Mouse (Mus musculus): ENCODE data around the gene Tmod4. TPM values are rescaled to one million over a fixed set of nuclear protein-coding genes. Genes with fewer than 3 reads are reported as not detected.
A peak's percentile ranks its signal among the peaks of the same experiment; 100 is the strongest.

Tmod4 gene
- total RNA-seq, 2 experiments from 2014 or later: 10.6 to 11.1 TPM

DNA sequence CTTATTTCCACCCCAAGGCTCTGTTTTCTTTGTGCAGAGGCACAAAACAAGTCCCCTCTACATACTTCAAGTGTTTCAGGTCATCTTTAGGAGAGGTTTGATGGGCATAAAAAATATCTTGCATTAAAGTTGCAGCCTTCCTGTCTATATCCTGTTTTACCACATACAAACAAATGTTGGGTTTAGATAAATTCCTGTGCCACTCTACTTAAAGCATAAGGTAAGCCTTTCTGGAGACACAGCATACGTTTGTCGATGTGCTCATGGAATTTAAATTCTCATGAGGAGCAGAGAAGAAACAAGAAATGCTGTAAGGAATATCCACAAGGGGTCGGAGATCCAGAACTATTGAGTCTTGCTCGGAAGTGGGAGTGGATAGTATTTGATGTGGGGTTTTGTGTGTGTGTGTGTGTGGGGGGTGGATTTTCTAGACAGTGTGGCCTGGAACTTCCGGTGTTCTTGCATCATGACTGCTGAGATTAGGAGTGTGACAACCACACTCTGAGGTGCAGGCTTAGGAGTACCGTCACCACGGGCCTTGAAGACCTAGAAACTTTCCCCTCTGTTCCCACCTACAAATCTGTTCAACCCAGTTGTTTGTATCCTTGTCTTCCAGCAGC lies 11.3 kb downstream of the Tmod4 start:
- no peak for DNase-seq
- intact Hi-C loops (cut with DNase I): no loop called here

DNA sequence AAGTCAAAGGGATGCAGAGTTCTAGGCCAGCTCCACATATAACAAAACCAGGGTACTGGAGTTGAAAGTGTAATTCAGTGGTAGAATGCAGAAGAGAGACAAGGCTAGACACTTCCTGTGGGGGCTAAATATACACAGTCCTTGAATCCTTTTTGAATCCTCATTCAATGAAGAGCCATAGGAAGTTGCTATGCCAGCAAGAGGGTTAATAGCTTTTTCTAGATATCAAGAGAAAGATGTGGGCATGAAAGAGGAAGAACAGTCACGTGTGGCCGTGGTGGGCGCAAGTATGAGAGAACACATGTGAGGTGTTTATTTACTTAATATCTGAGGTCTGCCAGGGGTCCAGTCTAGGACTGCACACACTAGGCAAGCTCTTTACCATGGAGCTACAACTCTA lies 12.1 kb downstream of the Tmod4 start:
- intact Hi-C loops (cut with DNase I): no loop called here
- DNase-seq: no peak

DNA sequence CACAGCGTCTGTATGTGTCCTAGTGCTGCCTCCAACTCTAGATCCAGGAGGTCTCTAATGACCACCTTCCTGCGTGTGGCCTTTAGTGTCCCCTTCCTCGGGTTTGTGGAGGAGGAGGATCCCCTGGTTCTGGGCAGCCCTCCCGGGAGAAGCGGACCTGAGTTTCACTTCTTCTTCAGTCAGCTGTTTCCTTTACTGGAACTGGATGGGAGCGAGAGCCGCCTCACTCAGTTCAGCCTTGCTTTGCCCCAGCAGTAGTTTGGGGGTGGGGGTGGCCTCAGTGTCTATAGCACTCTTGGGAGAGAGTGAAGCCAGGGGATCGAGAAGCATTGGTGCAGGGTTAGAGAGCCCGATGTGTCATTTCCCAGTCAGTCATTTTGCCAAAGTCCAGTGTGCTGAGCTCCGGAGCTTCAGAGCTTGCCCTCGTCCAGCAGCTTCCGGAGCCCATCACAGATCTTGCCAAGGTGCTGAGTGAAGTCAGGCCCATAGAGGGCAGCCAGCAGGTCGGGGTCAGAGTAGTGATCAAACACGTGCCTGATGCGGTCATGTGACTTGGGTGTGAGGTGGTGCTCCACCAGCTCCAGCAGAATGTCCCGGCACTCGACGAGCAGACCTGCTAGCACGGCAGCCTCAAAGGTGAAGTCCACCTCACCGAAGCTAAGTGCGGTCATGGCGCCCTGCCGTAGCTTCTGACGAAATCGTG lies 15.5 kb downstream of the Tmod4 start:
- no peak for DNase-seq
- intact Hi-C loops (cut with DNase I): loop anchor here (5.0 kb wide), 1 partner anchor 78 kb away; the partner anchor contains the start of gene Gabpb2

DNA sequence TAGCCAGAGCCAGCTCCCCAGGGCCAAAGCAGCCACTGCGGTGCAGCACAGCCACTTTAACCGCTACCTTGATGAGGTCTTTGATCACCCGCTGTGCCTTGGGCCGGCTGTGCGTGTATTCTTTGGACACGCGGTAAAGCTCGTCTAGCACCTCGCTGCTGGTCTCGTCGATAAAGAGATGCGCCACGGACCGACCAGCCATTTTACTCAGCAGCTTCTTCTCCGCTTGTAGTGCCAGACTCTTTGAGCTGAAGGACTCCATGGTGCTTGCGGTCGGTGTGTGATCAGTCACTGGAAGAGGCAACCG lies 16.0 kb downstream of the Tmod4 start:
- intact Hi-C loops (cut with DNase I): loop anchor here (5.0 kb wide), 1 partner anchor 77 kb away; the partner anchor contains the start of gene Gabpb2
- no peak for DNase-seq

DNA sequence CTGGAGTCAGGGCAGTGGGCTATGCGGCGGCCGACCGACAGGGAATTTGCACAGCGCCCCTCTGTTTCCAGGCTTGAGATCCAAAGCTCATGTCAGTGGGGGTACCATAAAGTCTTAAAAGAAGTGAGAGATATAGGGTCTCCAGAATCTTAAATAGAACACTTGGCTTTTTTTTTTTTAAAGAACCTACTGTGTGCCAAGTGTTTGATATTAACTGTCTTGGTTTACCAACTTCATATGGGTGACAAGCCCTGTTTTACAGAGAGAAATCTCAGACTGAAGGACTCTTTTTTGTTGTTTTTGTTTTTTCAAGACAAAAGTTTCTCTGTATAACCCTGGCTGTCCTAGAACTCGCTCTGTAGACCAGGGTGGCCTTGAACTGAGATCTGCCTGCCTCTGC lies 16.5 kb downstream of the Tmod4 start:
- DNase-seq: no peak
- intact Hi-C loops (cut with DNase I): loop anchor here (5.0 kb wide), 1 partner anchor 77 kb away; the partner anchor contains the start of gene Gabpb2

DNA sequence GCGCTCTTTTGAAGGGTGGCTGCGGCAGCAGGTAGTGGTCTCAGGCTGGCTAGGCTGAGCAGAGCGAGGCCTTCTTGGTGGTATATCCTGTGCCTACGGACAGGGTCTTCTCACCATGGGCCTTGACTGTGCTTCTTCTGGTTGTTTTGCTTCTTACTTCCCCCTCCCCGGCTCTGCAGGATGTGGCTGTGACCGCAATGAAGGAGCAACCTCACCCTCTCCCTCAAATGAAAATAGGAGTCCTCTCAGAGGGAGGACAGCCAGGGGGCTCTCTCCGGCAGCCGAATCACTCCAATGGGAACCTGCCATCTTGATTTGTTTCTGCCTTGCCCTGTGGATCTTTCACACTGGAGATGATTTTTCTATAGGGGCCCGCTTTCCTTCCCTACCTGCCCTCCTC lies 17.2 kb downstream of the Tmod4 start:
- intact Hi-C loops (cut with DNase I): loop anchor here (5.0 kb wide), 1 partner anchor 76 kb away; the partner anchor contains the start of gene Gabpb2
- DNase-seq: no peak

DNA sequence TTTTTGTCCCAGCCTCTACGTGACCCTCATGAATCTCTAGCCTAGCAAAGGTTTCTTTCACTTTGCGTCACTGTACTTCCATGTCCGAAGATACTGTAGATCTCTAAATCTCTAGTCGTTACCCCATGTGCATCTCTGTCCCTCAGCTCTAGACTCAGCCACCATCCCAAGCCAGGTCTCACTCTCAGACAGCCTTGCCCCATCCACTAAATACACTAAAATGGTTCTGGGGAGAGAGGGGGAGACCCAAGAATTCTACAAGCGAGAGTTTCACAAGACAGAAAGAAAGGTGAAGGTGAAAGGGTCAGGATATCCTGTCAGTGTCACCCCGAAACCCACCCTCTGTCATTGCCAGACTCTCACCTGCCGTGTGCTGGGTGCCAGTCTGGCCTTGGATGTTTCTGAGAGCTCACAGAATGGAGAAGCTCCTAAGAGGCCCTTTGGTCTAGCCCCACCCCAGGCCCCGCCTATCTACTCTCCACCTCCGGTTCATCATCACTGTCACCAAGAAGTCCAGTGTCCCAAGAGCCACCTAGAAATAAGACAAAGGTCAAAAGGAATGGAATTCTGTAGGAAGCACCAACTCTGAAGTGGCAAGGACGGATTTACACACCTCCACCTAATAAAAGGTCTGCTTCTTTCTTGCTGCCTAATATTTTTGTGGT lies 17.8 kb downstream of the Tmod4 start, which contains the start of gene Tnfaip8l2:
Gene Tnfaip8l2, minus strand, starts transcription at position 409 of the 665 bp plus-strand sequence.
- intact Hi-C loops (cut with DNase I): loop anchor here (1.0 to 5.0 kb wide), 2 partner anchors 75 to 120 kb away; partner anchors contain the start of gene Gabpb2
- DNase-seq: peak in 1 of 2 experiments; percentile 34

DNA sequence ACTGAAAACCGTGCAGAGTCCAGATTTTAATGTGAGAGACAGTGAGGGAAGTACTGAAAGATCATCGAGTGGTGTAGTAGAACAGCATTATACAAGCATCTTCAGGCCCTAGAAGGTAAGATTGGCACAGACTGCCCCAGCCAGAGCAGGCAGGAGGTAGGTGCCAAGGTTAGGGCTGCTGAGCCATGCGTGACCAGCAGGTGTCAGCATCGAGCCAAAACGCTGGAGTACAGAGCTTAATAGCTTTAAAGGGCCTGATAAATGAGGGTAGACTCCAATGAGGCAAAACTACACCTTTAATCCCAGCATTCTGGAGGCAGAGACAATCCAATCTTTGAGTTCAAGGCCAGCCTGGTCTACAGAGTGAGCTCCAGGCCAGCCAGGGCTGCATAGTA lies 18.3 kb downstream of the Tmod4 start:
- DNase-seq: peak; percentile 89 to 94
- intact Hi-C loops (cut with DNase I): loop anchor here (1.0 to 5.0 kb wide), 3 partner anchors 32 to 120 kb away; partner anchors contain the start of gene Gabpb2

DNA sequence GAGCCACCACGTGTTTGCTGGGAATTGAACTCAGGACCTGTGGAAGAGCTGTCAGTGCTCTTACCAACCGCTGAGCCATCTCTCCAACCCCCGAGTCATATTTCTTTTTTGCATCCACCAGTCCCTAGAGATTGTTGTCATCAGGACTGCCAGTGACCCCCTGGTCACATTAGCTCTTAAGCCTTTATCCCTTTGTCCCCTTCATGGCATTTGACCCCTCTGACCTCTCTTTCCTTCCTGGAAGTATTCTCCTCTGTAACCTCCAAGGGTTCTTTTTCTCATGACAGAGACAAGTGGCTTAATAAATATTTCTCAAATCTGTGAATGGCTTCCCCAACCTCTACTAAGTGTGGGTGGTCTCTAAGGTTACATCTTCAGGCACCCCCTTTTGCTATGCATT lies 23.6 kb downstream of the Tmod4 start:
- intact Hi-C loops (cut with DNase I): loop anchor here (1.0 kb wide), 1 partner anchor 10 kb away; no protein-coding TSS in a partner anchor
- no peak for DNase-seq

DNA sequence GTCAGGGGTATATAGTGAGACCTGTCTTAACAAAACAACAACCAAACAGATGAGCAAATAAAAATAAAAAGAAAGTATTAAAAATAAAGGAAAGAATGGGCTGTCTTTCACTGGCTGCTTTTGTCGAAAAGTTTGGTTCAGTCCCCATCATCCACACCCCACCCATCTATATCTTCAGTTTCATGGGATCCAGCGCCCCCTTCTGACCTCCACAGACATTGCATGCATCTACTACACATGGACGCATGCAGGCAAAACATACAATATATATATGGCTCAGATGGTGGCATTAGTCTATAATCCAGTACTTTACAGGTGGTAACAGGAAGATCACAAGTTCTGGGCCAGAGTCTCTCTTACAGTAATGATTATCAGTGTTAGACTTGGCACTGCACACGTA lies 29.6 kb downstream of the Tmod4 start:
- intact Hi-C loops (cut with DNase I): no loop called here

DNA sequence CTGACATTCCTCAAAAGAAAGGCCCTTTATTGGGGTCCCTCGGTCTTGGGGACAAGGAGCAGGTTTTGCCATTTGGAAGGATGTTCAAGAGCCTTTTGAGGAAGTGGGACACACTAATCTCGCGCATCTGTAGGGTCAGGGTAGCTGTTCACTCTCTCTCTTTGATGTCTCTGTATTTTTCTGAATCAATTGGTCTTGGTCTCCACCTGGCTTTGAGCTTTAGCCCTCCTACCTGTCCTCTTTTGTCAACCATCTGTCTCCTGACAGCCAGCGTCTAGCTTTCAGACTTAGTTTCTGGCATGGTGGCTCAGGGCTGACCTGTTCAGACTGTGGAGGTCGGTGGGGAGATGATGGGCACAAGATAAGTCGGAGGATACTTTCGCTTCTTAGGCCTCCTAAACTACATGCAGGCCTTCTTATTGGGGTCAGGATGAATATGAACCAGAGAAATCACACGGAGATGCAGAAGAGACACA lies 35.3 kb downstream of the Tmod4 start:
- no peak for DNase-seq
- intact Hi-C loops (cut with DNase I): no loop called here

More for the DNA sequence above, 29.6 kb downstream of the Tmod4 start:
- peak in 1 of 2 experiments; percentile 49 for DNase-seq

DNA sequence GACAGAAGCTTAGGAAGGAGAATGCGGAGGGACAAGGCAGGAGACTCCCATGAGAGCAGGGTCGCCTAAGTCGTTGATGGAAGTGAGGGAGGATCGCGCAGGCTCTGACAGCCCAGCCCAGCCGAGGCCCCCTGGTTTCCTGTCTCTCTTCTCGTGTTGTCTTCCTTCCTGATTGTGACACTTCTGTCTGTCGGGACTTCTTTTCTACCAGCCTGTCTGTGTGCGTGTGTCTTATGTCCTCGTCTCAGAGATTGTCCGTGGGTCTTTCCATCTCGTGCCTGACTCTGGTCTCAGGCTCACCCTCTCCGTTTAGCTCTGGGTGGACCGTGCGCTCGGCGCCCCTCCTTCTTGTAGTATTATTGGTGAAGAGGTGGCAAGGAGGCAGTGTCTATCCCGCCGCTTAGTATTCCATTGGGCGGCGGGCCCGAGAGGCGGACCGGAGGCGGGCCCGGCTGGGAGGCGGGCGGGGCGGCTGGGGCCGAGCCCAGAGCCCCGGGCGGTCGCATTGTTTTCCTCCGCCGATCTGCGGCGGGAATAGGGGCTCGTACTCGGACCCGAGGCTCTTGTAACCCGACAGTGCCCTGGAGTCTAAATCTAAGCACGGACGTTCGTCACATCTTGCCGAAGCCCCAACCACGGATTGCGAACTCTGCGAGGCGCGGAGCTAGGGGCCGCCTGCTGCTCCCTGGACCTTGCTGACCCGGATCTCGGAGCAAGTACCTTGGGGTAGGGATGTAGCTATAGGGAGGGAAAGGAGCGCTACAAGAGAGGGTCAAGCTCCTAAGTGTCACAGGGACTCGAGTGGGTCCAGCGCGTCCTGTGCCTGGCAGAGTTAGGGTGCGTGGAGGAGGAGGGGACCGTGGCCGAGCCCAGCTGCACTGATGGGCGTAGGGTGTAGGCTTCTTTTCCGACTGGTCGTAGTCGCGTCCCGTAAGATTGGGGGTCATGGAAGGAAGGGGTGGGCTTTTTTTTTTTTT lies 36.0 kb downstream of the Tmod4 start, which contains the start of gene Sema6c:
Gene Sema6c, plus strand, starts transcription at position 471 of the 977 bp plus-strand sequence.
- intact Hi-C loops (cut with DNase I): no loop called here
- peak; percentile 92 for DNase-seq

DNA sequence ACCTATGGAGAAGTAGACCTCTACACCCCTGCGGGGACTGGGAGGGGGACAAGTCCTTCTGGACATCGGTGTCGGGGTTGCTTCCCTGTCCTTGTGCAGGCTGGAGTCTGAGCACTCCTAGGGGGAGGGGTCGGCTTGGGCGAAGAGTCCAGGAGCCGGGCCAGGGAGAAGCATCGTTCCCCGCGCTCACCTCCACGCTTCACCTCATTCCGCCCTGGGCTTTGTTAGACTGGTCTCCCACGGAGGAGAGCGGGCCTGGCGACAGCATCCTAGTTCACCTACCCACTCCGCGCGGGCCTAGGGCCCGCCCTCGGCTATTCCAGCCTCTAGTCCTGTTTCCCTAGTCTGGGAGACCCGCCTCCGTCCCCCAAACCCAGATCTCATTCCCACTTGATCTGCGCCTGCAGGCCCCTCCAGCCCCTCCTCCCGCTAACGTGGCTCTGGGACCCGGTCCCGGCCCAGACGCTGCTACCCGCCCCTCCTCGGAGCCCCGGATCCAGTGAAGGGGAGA lies 36.8 kb downstream of the Tmod4 start:
- intact Hi-C loops (cut with DNase I): no loop called here
- peak; percentile 20 to 25 for DNase-seq

DNA sequence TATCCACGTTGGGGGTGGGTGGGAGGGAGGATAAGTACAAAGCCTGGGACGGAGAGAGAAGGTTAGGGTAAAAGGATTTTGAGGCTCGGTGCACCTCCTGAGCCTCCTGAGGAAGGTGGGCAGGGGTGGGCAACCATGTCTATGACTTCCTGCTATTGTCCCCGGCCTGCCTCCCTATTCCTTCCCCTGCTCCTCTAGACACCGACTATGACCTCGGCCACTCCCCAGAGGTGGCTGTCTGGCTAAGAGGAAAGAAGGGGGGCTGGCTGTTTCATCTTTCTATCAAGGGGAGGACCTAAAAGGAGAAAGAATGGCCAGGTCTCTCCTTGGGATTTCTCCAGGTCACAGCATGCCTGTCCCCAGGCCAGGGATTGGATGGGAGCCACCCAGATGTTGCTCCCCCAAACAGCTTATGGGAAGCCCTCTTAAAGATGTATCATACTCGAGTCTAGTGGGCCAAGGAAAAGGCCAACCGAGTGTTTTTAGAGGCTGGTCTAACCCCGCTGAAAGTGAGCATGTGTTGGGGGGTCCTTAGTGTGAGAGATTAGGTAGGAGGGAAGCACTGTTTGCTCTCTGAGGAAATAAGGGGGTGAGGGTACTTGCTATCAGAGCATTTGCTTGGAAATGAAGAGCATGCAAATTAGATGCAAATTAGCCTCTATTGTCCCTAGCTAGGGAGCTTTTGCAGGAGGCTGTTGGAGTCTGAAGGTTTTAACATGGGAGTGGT lies 37.5 kb downstream of the Tmod4 start:
- DNase-seq: peak in 1 of 2 experiments; percentile 14
- intact Hi-C loops (cut with DNase I): no loop called here

DNA sequence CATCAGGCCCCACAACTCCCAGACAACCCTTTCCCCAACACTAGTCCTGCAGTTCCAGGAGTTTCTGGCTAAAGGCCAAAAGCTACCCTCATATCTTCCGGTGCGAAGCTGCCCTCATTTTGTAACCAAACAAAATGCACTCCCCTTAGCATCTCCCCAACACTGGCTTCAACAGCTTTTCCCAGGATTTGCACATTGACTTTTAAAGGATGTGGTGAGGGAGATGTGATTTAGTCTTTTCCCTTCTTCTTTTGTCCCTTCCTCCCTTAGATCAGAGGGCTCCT lies 38.0 kb downstream of the Tmod4 start:
- no peak for DNase-seq
- intact Hi-C loops (cut with DNase I): no loop called here

DNA sequence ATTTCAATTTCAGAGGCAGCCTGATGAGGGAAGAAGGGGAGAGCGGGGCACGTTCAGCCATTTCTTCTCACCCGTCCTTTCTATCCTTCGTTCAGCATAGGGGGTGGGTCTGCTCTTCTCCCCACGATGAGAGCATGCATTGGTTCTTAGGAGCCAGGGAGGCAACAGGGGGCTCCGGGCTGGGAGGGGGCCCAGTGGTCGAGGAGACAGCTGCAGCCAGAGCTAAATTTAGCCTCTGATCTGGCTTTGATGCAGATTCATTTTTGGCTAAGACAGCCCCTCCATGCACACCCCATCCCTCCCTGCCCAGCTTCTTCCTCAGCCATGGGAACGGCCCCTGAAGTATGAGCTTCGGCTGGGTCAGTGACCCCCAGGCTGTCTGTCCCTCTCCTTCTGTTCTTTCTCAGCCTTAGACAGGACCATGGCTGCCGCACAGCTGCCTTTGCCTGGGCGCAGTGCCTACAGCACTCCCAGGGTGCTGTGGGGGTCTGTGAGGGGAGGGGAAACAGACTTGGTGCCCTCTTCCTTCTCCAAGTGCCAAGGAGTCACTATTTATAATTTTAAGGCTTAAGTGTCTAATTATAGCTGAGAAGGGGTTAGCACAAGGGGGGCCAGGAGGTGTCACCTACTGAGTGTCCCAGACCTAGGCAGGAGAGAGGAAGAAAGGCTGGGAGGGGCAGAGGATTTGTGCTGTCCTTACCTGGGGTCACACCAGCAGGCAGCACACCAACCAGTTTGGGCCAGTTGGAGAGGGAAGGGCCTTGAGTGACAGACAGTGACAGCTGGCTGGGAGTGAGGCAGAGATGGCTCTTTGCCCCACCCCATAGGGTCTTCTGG lies 39.4 kb downstream of the Tmod4 start:
- intact Hi-C loops (cut with DNase I): no loop called here
- peak in 1 of 2 experiments; percentile 30 for DNase-seq

DNA sequence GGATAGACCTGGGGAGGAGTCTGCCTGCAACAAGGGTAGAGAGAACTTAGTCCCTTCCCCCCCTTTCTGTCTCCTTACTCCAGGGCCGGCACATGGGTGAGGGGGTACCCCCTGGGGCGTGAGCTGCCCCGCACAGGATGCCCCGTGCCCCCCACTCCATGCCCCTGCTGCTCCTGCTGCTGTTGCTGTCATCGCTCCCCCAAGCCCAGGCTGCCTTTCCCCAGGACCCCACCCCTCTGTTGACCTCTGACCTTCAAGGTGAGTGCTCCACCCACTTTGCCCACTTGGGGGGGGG lies 39.9 kb downstream of the Tmod4 start:
- DNase-seq: no peak
- intact Hi-C loops (cut with DNase I): no loop called here

DNA sequence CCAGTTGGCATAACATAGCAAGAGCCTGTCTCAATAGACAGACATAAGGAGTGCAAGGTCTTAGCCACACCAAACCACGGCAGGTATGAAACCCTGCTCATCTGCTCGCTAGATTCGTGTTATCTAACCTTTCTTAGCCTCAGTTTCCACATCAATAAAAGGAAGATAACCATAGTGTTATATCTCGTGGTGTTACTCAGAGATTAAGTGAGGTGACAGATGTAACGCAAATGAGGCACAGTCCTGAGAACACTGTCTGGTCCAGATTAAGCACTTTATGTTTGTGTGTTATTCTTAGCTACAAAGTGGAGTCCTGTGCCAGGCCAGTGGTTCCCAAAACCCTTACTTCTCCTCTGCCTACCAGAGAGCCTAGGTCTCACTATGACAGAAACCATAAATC lies 40.6 kb downstream of the Tmod4 start:
- DNase-seq: no peak
- intact Hi-C loops (cut with DNase I): no loop called here

DNA sequence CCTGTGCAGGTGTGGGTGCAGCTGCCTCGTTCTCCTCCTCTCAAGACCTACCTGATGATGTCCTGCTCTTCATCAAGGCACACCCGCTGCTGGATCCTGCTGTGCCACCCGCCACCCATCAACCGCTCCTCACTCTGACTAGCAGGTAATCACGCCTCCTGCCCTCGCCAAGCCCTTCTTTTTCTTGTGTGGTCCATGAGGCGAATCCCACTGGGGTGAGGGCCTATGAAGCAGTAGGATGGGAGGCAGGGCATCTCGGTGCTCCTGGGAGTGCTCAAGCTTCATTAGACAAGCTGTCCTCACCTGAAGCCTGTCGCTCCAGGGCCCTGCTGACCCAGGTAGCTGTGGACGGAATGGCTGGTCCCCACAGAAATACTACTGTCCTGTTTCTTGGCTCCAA lies 45.7 kb downstream of the Tmod4 start:
- DNase-seq: no peak
- intact Hi-C loops (cut with DNase I): no loop called here

Data from heart, postnatal 14 days (tissue).